Mouse (Mus musculus) right cerebral cortex, adult 2 months (tissue): ENCODE results near the gene Mrpl33.
"Not testable (repeated sequence)": the region's sequence is repeated elsewhere in the genome, so short reads cannot be mapped to it uniquely, and the experiment has no call there.

Experiments used
- DNase-seq, 2 experiments: peaks; one replicate each; pipeline ENCODE4 v3.0.0; 2021 to 2022; ENCODE audit warnings: low spot score in 2 of 2

The Mrpl33 gene

GRCm38 (mm10) chr5:31596481-31597429, at the start of gene Mrpl33:
Gene Mrpl33 (plus strand): TSS chr5:31596935.
- DNase-seq, result peak; percentile 57

- DNase-seq, result no peak
Measured at GRCm38 (mm10) chr5:31559401-31559800, 37.3 kb upstream of the Mrpl33 start.

- DNase-seq, result no peak
Measured at GRCm38 (mm10) chr5:31560352-31560751, 36.4 kb upstream of the Mrpl33 start.

GRCm38 (mm10) chr5:31562036-31562666, 34.6 kb upstream of the Mrpl33 start:
- peak; percentile 68 to 71 for DNase-seq

- peak; percentile 67 to 88 for DNase-seq
Measured at GRCm38 (mm10) chr5:31563496-31563895, 33.2 kb upstream of the Mrpl33 start.

- no peak for DNase-seq
Measured at GRCm38 (mm10) chr5:31563905-31564304, 32.8 kb upstream of the Mrpl33 start.

GRCm38 (mm10) chr5:31564976-31565375, 31.8 kb upstream of the Mrpl33 start:
- DNase-seq, result peak in 1 of 2 experiments; percentile 32

- no peak for DNase-seq
Measured at GRCm38 (mm10) chr5:31566026-31566425, 30.7 kb upstream of the Mrpl33 start.

- DNase-seq, result no peak
Measured at GRCm38 (mm10) chr5:31566457-31566856, 30.3 kb upstream of the Mrpl33 start.

GRCm38 (mm10) chr5:31567951-31568657, 28.6 kb upstream of the Mrpl33 start:
- no peak for DNase-seq

GRCm38 (mm10) chr5:31571023-31571608, 25.6 kb upstream of the Mrpl33 start:
- peak; percentile 58 to 72 for DNase-seq

- DNase-seq, result no peak
Measured at GRCm38 (mm10) chr5:31573722-31574121, 23.0 kb upstream of the Mrpl33 start.

GRCm38 (mm10) chr5:31576539-31576975, 20.2 kb upstream of the Mrpl33 start:
- DNase-seq, result peak; percentile 75 to 76

GRCm38 (mm10) chr5:31581263-31581662, 15.5 kb upstream of the Mrpl33 start:
- DNase-seq, result no peak

GRCm38 (mm10) chr5:31581932-31582331, 14.8 kb upstream of the Mrpl33 start:
- DNase-seq, result no peak

- no peak for DNase-seq
Measured at GRCm38 (mm10) chr5:31583261-31583660, 13.5 kb upstream of the Mrpl33 start.

GRCm38 (mm10) chr5:31585526-31585925, 11.2 kb upstream of the Mrpl33 start:
- DNase-seq, result no peak

GRCm38 (mm10) chr5:31588016-31588415, 8.7 kb upstream of the Mrpl33 start:
- no peak for DNase-seq

- not testable (repeated sequence) for DNase-seq
Measured at GRCm38 (mm10) chr5:31588672-31589071, 8.1 kb upstream of the Mrpl33 start.

- peak; percentile 45 to 52 for DNase-seq
Measured at GRCm38 (mm10) chr5:31589711-31590319, 6.9 kb upstream of the Mrpl33 start.

- DNase-seq, result no peak
Measured at GRCm38 (mm10) chr5:31591122-31591521, 5.6 kb upstream of the Mrpl33 start.
